In the genomic region with DNA sequence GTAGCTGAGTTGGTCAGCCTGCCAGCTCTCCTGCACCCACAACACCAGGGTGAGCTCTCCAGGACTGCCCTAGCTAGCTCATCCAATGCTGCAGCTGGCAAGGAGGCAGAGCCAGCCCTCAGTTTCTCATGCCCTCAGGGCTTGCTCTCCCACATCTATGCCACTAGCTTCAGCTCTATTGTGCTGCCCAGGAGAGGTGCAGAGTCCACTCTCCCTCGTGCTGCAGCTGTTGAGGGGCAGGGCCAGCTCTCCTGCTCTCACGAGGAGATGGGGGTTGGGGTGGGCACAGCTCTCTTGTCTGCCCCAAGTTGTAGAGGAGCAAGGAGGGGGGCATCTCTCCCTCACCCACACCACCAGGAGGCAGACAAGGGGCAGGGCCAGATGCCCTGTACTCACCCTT, we compare ENCODE assay signal across 20 mouse cellular contexts. TPM values are rescaled to one million over a fixed set of nuclear protein-coding genes. Genes with fewer than 3 reads are reported as not detected.
A peak's percentile ranks its signal among the peaks of the same experiment; 100 is the strongest.
DNase-seq lines count a peak whose midpoint lies in the region; ATAC-seq lines count a peak whose summit lies in the region.
"Had no signal": no experiment of that assay in that cellular context is flagged by ENCODE, and none has a peak within 500 bp of the region (broad histone marks: within the 10 kb centered on the region; RNA-seq: fewer than 3 reads in every experiment).

No protein-coding gene starts in this region.

- H3K36me3 ChIP-seq in intestine, embryonic 16.5 days (ENCODE audit: control insufficient read depth, insufficient read depth, low read length): no peaks in the 10 kb centered on the region
- no peaks in the 10 kb centered on the region for H3K36me3 ChIP-seq in kidney, embryonic 16.5 days (ENCODE audit: insufficient read depth, low read length)
- H3K36me3 ChIP-seq in limb, embryonic 12.5 days: no peaks in the 10 kb centered on the region
- no peaks in the 10 kb centered on the region for H3K36me3 ChIP-seq in forebrain, embryonic 16.5 days (ENCODE audit: control insufficient read depth, insufficient read depth)
- H3K36me3 ChIP-seq: midbrain, embryonic 13.5 days; neural tube, embryonic 12.5 days had no signal

- 0 out of 2 replicates have a peak, but pooled peaks cover 6% of the 10 kb centered on the region for H3K4me1 ChIP-seq in intestine, embryonic 16.5 days (ENCODE audit: control insufficient read depth, insufficient read depth, low read length)
- peaks cover 43% of the 10 kb centered on the region for H3K4me1 ChIP-seq in kidney, embryonic 16.5 days (ENCODE audit: insufficient read depth, low read length)
- H3K4me1 ChIP-seq in limb, embryonic 12.5 days (replicated peaks): peaks cover 45% of the 10 kb centered on the region
- H3K4me1 ChIP-seq in forebrain, embryonic 16.5 days (replicated peaks; ENCODE audit: control insufficient read depth, insufficient read depth, low read length): no peaks in the 10 kb centered on the region
- H3K4me1 ChIP-seq: midbrain, embryonic 13.5 days; neural tube, embryonic 12.5 days had no signal

- no peak overlapping the region for H3K4me2 ChIP-seq in intestine, embryonic 16.5 days (ENCODE audit: low read depth, low read length)
- no peak overlapping the region for H3K4me2 ChIP-seq in kidney, embryonic 16.5 days (replicated peaks; ENCODE audit: low read depth, low read length)
- no peak overlapping the region for H3K4me2 ChIP-seq in limb, embryonic 12.5 days
- no peak overlapping the region for H3K4me2 ChIP-seq in forebrain, embryonic 16.5 days (ENCODE audit: low read length)
- H3K4me2 ChIP-seq: heart, embryonic 15.5 days; lung, embryonic 14.5 days; midbrain, embryonic 13.5 days; neural tube, embryonic 12.5 days had no signal

- peak; percentile 6 for DNase-seq in NIH3T3 (ENCODE audit: low read depth)
- DNase-seq in ovary, postnatal 36 days (ENCODE audit: low spot score): no peak
- no peak for DNase-seq in thymus, postnatal 4 days
- DNase-seq in gastrocnemius, postnatal 10 days: no peak
- DNase-seq: adrenal gland, postnatal 25 days; cerebellum, adult 9-11 months; embryo, embryonic 11 days; liver; lung, embryonic 14.5 days; right cerebral cortex, postnatal 4 days had no signal

- ATAC-seq in intestine, embryonic 16.5 days: peak; percentile 77
- peak; percentile 69 for ATAC-seq in kidney, embryonic 16.5 days (ENCODE audit: low FRiP score, low TSS enrichment)
- ATAC-seq in limb, embryonic 12.5 days (ENCODE audit: insufficient number of reproducible peaks, insufficient read depth, low FRiP score, low TSS enrichment, low read depth): no peak
- ATAC-seq in forebrain, embryonic 16.5 days: no peak
- ATAC-seq: CD4-positive, CD25-positive, alpha-beta regulatory T cell, adult 4 months; midbrain, embryonic 13.5 days had no signal

- H3K27ac ChIP-seq in intestine, embryonic 16.5 days (ENCODE audit: low read length): no peak overlapping the region
- 0 out of 2 replicates have a peak overlapping the region, but pooled peaks have one; percentile 11 for H3K27ac ChIP-seq in kidney, embryonic 16.5 days (ENCODE audit: low read length)
- 0 out of 2 replicates have a peak overlapping the region, but pooled peaks have one; percentile 17 for H3K27ac ChIP-seq in limb, embryonic 12.5 days
- H3K27ac ChIP-seq in forebrain, embryonic 16.5 days (ENCODE audit: low read length): no peak overlapping the region
- H3K27ac ChIP-seq: heart, embryonic 15.5 days; left cerebral cortex, adult 2 months; macrophage; midbrain, embryonic 13.5 days; neural tube, embryonic 12.5 days had no signal

- H3K27me3 ChIP-seq in intestine, embryonic 16.5 days (replicated peaks; ENCODE audit: control insufficient read depth, insufficient read depth, low read length): no peaks in the 10 kb centered on the region
- no peaks in the 10 kb centered on the region for H3K27me3 ChIP-seq in kidney, embryonic 16.5 days (ENCODE audit: insufficient read depth, low read length)
- H3K27me3 ChIP-seq in limb, embryonic 12.5 days: peaks cover 7% of the 10 kb centered on the region
- no peaks in the 10 kb centered on the region for H3K27me3 ChIP-seq in forebrain, embryonic 16.5 days (replicated peaks; ENCODE audit: control insufficient read depth, insufficient read depth, low read length)
- H3K27me3 ChIP-seq: heart, embryonic 15.5 days; midbrain, embryonic 13.5 days; neural tube, embryonic 12.5 days had no signal

- H3K4me3 ChIP-seq in intestine, embryonic 16.5 days (ENCODE audit: low read length): no peak overlapping the region
- H3K4me3 ChIP-seq in kidney, embryonic 16.5 days (ENCODE audit: low read length): no peak overlapping the region
- H3K4me3 ChIP-seq in limb, embryonic 12.5 days (replicated peaks): no peak overlapping the region
- H3K4me3 ChIP-seq in forebrain, embryonic 16.5 days (replicated peaks; ENCODE audit: low read length): no peak overlapping the region
- H3K4me3 ChIP-seq: heart, embryonic 15.5 days; left cerebral cortex, adult 2 months; midbrain, embryonic 13.5 days; neural tube, embryonic 12.5 days had no signal

- 20% methylated on average over 2 of the region's 2 CpGs for WGBS in intestine, embryonic 16.5 days
- 36% methylated on average over 2 of the region's 2 CpGs for WGBS in kidney, embryonic 16.5 days
- WGBS in limb, embryonic 12.5 days: 40% methylated on average over 2 of the region's 2 CpGs
- WGBS in forebrain, embryonic 16.5 days: 28% methylated on average over 2 of the region's 2 CpGs

- no peaks in the 10 kb centered on the region for H3K9me3 ChIP-seq in intestine, embryonic 16.5 days (ENCODE audit: control insufficient read depth, low read length)
- no peaks in the 10 kb centered on the region for H3K9me3 ChIP-seq in kidney, embryonic 16.5 days (ENCODE audit: low read length)
- peaks cover 7% of the 10 kb centered on the region; the same call in 1 of the 2 replicates for H3K9me3 ChIP-seq in limb, embryonic 12.5 days
- H3K9me3 ChIP-seq in forebrain, embryonic 16.5 days (ENCODE audit: control insufficient read depth, low read length): no peaks in the 10 kb centered on the region
- H3K9me3 ChIP-seq: heart, embryonic 15.5 days; midbrain, embryonic 13.5 days; neural tube, embryonic 12.5 days had no signal

- H3K9ac ChIP-seq in intestine, embryonic 16.5 days (ENCODE audit: low read depth, low read length): 0 out of 2 replicates have a peak overlapping the region, but pooled peaks have one; percentile 33
- H3K9ac ChIP-seq in kidney, embryonic 16.5 days (replicated peaks; ENCODE audit: low read length): no peak overlapping the region
- no peak overlapping the region; the same call in 1 of the 2 replicates for H3K9ac ChIP-seq in limb, embryonic 12.5 days (replicated peaks)
- H3K9ac ChIP-seq in forebrain, embryonic 16.5 days (replicated peaks; ENCODE audit: low read depth, low read length): no peak overlapping the region; the same call in 1 of the 2 replicates
- H3K9ac ChIP-seq: heart, embryonic 15.5 days; lung, embryonic 14.5 days; midbrain, embryonic 13.5 days; neural tube, embryonic 12.5 days had no signal

RNA-seq across cellular contexts. Expression of gene Polr2m, which starts 10.9 kb away (rescaled TPM):
- polyA plus RNA-seq in intestine, embryonic 16.5 days (2015; fragmentation: Nextera tagmentation; extraction: Ambion mirVana): 280 and 300 TPM in 2 replicates
- polyA plus RNA-seq in kidney, embryonic 16.5 days (2015; fragmentation: Nextera tagmentation; extraction: Ambion mirVana): 488 and 497 TPM in 2 replicates
- polyA plus RNA-seq in limb, embryonic 12.5 days (2016; fragmentation: Nextera tagmentation; extraction: Ambion mirVana): 610 and 611 TPM in 2 replicates
- 100 to 1,000 TPM; 188 to 208 TPM for total RNA-seq in gastrocnemius, postnatal 10 days (2021)
- 301 and 317 TPM in 2 replicates for polyA plus RNA-seq in forebrain, embryonic 16.5 days (2015; fragmentation: Nextera tagmentation; extraction: Ambion mirVana)

Comparison
In these comparisons a context has a peak if more than half of its experiments do, and no peak if none do; other contexts are left out.
1. ATAC-seq: peak in intestine, embryonic 16.5 days (single experiment) and kidney, embryonic 16.5 days (single experiment); none in limb, embryonic 12.5 days (single experiment) and forebrain, embryonic 16.5 days (single experiment).
2. H3K27ac ChIP-seq: peak in kidney, embryonic 16.5 days (single experiment) and limb, embryonic 12.5 days (single experiment); none in intestine, embryonic 16.5 days (single experiment) and forebrain, embryonic 16.5 days (single experiment).